Mouse (Mus musculus): ENCODE results near the gene Ints11. TPM values are rescaled to one million over a fixed set of nuclear protein-coding genes. Genes with fewer than 3 reads are reported as not detected.

Ints11 gene
- 30.7 and 32.6 TPM in 2 replicates for polyA plus RNA-seq (2015; fragmentation: Nextera tagmentation; extraction: Ambion mirVana)

GRCm38 (mm10) chr4:155869317-155870033 is at the start of gene Ints11, which contains the start of gene Cptp:
Gene Ints11 (plus strand): TSS chr4:155869546.
Gene Cptp (minus strand): TSS chr4:155869440.
- Histone ChIP-seq H3K4me1 (replicated peaks; ENCODE audit: control insufficient read depth, insufficient read depth) (0 out of 2 replicates have a peak, but pooled peaks cover 3% of the 10 kb centered on the region), H3K9ac (ENCODE audit: low read length) (peak within 1 kb of the TSS; percentile 80), H3K36me3 (ENCODE audit: control insufficient read depth, insufficient read depth, low read length) (peaks cover 13% of the 10 kb centered on the region), H3K4me2 (replicated peaks; ENCODE audit: low read depth) (peak within 1 kb of the TSS; percentile 97), H3K9me3 (ENCODE audit: control insufficient read depth, low read length) (no peaks in the 10 kb centered on the region), H3K27ac (replicated peaks) (peak within 1 kb of the TSS; percentile 63), H3K27me3 (ENCODE audit: control insufficient read depth, insufficient read depth, low read length) (no peaks in the 10 kb centered on the region), H3K4me3 (ENCODE audit: low read depth, low read length) (peak within 1 kb of the TSS; percentile 79)
- DNase-seq (ENCODE audit: low spot score), result peak; percentile 97
- TF ChIP-seq CTCF (IDR thresholded peaks at IDR 0.05; ENCODE audit: low read depth) (peak; percentile 56), EP300 (optimal IDR thresholded peaks at IDR 0.05) (no peak)
- WGBS, result under 1% methylated on average over 58 of the region's 63 CpGs
- peak; percentile 95 for ATAC-seq (ENCODE audit: low FRiP score, low TSS enrichment)

- no peaks in the 10 kb centered on the region for H3K4me1 ChIP-seq (replicated peaks; ENCODE audit: control insufficient read depth, insufficient read depth)
- 73% methylated on average over 7 of the region's 7 CpGs for WGBS
- DNase-seq (ENCODE audit: low spot score) (no peak), ATAC-seq (ENCODE audit: low FRiP score, low TSS enrichment) (no peak)
- peaks cover 45% of the 10 kb centered on the region for H3K36me3 ChIP-seq (ENCODE audit: control insufficient read depth, insufficient read depth, low read length)
- H3K4me3 ChIP-seq (ENCODE audit: low read depth, low read length), result no peak overlapping the region
- no peaks in the 10 kb centered on the region for H3K9me3 ChIP-seq (ENCODE audit: control insufficient read depth, low read length)
- no peaks in the 10 kb centered on the region for H3K27me3 ChIP-seq (ENCODE audit: control insufficient read depth, insufficient read depth, low read length)
- no peak overlapping the region for H3K27ac ChIP-seq (replicated peaks)
- no peak overlapping the region for H3K4me2 ChIP-seq (replicated peaks; ENCODE audit: low read depth)
- H3K9ac ChIP-seq (ENCODE audit: low read length), result no peak overlapping the region
- TF ChIP-seq CTCF (IDR thresholded peaks at IDR 0.05; ENCODE audit: low read depth) (peak; percentile 64), EP300 (optimal IDR thresholded peaks at IDR 0.05) (no peak)
Measured at GRCm38 (mm10) chr4:155821025-155821424, 48.3 kb upstream of the Ints11 start.

GRCm38 (mm10) chr4:155823443-155823842 is 45.9 kb upstream of the Ints11 start:
- Histone ChIP-seq H3K4me3 (ENCODE audit: low read depth, low read length) (no peak overlapping the region), H3K9ac (ENCODE audit: low read length) (no peak overlapping the region), H3K27ac (replicated peaks) (no peak overlapping the region), H3K4me2 (replicated peaks; ENCODE audit: low read depth) (no peak overlapping the region), H3K4me1 (replicated peaks; ENCODE audit: control insufficient read depth, insufficient read depth) (no peaks in the 10 kb centered on the region), H3K9me3 (ENCODE audit: control insufficient read depth, low read length) (no peaks in the 10 kb centered on the region), H3K36me3 (ENCODE audit: control insufficient read depth, insufficient read depth, low read length) (peaks cover 32% of the 10 kb centered on the region), H3K27me3 (ENCODE audit: control insufficient read depth, insufficient read depth, low read length) (no peaks in the 10 kb centered on the region)
- ATAC-seq (ENCODE audit: low FRiP score, low TSS enrichment), result no peak
- TF ChIP-seq EP300 (optimal IDR thresholded peaks at IDR 0.05) (no peak), CTCF (IDR thresholded peaks at IDR 0.05; ENCODE audit: low read depth) (no peak)
- 93% methylated on average over 16 of the region's 16 CpGs for WGBS
- DNase-seq (ENCODE audit: low spot score), result no peak

GRCm38 (mm10) chr4:155829866-155830265 is 39.5 kb upstream of the Ints11 start:
- TF ChIP-seq CTCF (IDR thresholded peaks at IDR 0.05; ENCODE audit: low read depth) (no peak), EP300 (optimal IDR thresholded peaks at IDR 0.05) (no peak)
- DNase-seq (ENCODE audit: low spot score) (no peak), ATAC-seq (ENCODE audit: low FRiP score, low TSS enrichment) (no peak)
- Histone ChIP-seq H3K27me3 (ENCODE audit: control insufficient read depth, insufficient read depth, low read length) (no peaks in the 10 kb centered on the region), H3K27ac (replicated peaks) (no peak overlapping the region), H3K36me3 (ENCODE audit: control insufficient read depth, insufficient read depth, low read length) (peaks cover under 1% of the 10 kb centered on the region), H3K4me3 (ENCODE audit: low read depth, low read length) (no peak overlapping the region), H3K9ac (ENCODE audit: low read length) (no peak overlapping the region), H3K9me3 (ENCODE audit: control insufficient read depth, low read length) (no peaks in the 10 kb centered on the region), H3K4me1 (replicated peaks; ENCODE audit: control insufficient read depth, insufficient read depth) (no peaks in the 10 kb centered on the region), H3K4me2 (replicated peaks; ENCODE audit: low read depth) (no peak overlapping the region)
- 72% methylated on average over 4 of the region's 4 CpGs for WGBS

GRCm38 (mm10) chr4:155830596-155830995 is 38.8 kb upstream of the Ints11 start:
- Histone ChIP-seq H3K4me3 (ENCODE audit: low read depth, low read length) (peak overlapping the region; percentile 78), H3K27me3 (ENCODE audit: control insufficient read depth, insufficient read depth, low read length) (no peaks in the 10 kb centered on the region), H3K4me2 (replicated peaks; ENCODE audit: low read depth) (peak overlapping the region; percentile 93), H3K36me3 (ENCODE audit: control insufficient read depth, insufficient read depth, low read length) (no peaks in the 10 kb centered on the region), H3K27ac (replicated peaks) (no peak overlapping the region; the same call in 1 of the 2 replicates), H3K9me3 (ENCODE audit: control insufficient read depth, low read length) (no peaks in the 10 kb centered on the region), H3K4me1 (replicated peaks; ENCODE audit: control insufficient read depth, insufficient read depth) (no peaks in the 10 kb centered on the region), H3K9ac (ENCODE audit: low read length) (no peak overlapping the region)
- DNase-seq (ENCODE audit: low spot score), result no peak
- TF ChIP-seq EP300 (optimal IDR thresholded peaks at IDR 0.05) (no peak), CTCF (IDR thresholded peaks at IDR 0.05; ENCODE audit: low read depth) (no peak)
- ATAC-seq (ENCODE audit: low FRiP score, low TSS enrichment), result no peak
- WGBS, result 44% methylated on average over 8 of the region's 8 CpGs

GRCm38 (mm10) chr4:155831205-155831766 is 38.1 kb upstream of the Ints11 start, which contains the start of gene Aurkaip1:
Gene Aurkaip1 (plus strand): TSS chr4:155831272.
- WGBS, result 0% methylated on average over 49 of the region's 49 CpGs
- Histone ChIP-seq H3K36me3 (ENCODE audit: control insufficient read depth, insufficient read depth, low read length) (no peaks in the 10 kb centered on the region), H3K4me1 (replicated peaks; ENCODE audit: control insufficient read depth, insufficient read depth) (no peaks in the 10 kb centered on the region), H3K4me2 (replicated peaks; ENCODE audit: low read depth) (peak within 1 kb of the TSS; percentile 93), H3K27ac (replicated peaks) (peak within 1 kb of the TSS; percentile 85), H3K9ac (ENCODE audit: low read length) (peak within 1 kb of the TSS; percentile 85), H3K9me3 (ENCODE audit: control insufficient read depth, low read length) (no peaks in the 10 kb centered on the region), H3K27me3 (ENCODE audit: control insufficient read depth, insufficient read depth, low read length) (no peaks in the 10 kb centered on the region), H3K4me3 (ENCODE audit: low read depth, low read length) (peak within 1 kb of the TSS; percentile 78)
- DNase-seq (ENCODE audit: low spot score), result peak; percentile 96
- peak; percentile 93 for ATAC-seq (ENCODE audit: low FRiP score, low TSS enrichment)
- TF ChIP-seq EP300 (optimal IDR thresholded peaks at IDR 0.05) (no peak), CTCF (IDR thresholded peaks at IDR 0.05; ENCODE audit: low read depth) (peak; percentile 94)

Data from stomach, postnatal 0 days (tissue).